Mouse (Mus musculus) testis, adult 2 months (tissue): ENCODE data around the gene Slc34a3. TPM values are rescaled to one million over a fixed set of nuclear protein-coding genes. Genes with fewer than 3 reads are reported as not detected.

Experiments used
- H3K27ac ChIP-seq: fragments of 200-500 bp; 2 replicates; pipeline ENCODE4 v1.5.1; 2012; ENCODE audit warnings: low read depth, low read length; ENCODE audit not compliant: control insufficient read depth, insufficient read depth
- H3K27me3 ChIP-seq: fragments of 200-500 bp; 2 replicates; pipeline ENCODE4 v1.6.1; 2012; ENCODE audit warnings: mild to moderate bottlenecking, low read length, moderate library complexity; ENCODE audit not compliant: control insufficient read depth, insufficient read depth
- H3K36me3 ChIP-seq: fragments of 200-500 bp; 2 replicates; pipeline ENCODE4 v1.6.1; 2012; ENCODE audit warnings: mild to moderate bottlenecking, low read length; ENCODE audit not compliant: control insufficient read depth, insufficient read depth
- H3K4me1 ChIP-seq: fragments of 200-500 bp; 2 replicates; pipeline ENCODE4 v1.6.1; 2012; ENCODE audit warnings: low read length; ENCODE audit not compliant: control insufficient read depth, insufficient read depth
- H3K4me3 ChIP-seq: fragments of 200-500 bp; 2 replicates; pipeline ENCODE4 v1.5.1; 2012; ENCODE audit warnings: low read depth, mild to moderate bottlenecking, low read length, moderate library complexity, mixed read lengths; ENCODE audit not compliant: control insufficient read depth
- CTCF ChIP-seq: fragments of 200-500 bp; IDR thresholded peaks from 2 replicates; pipeline ENCODE4 v1.5.1; 2012; ENCODE audit warnings: low read depth, mild to moderate bottlenecking, inconsistent platforms, low read length, moderate library complexity; ENCODE audit not compliant: control insufficient read depth, insufficient read depth, insufficient replicate concordance
- POLR2A ChIP-seq: fragments of 200-500 bp; IDR thresholded peaks from 2 replicates; pipeline ENCODE4 v1.6.1; 2012; ENCODE audit warnings: low read depth, mild to moderate bottlenecking, inconsistent platforms, low read length, moderate library complexity; ENCODE audit not compliant: control insufficient read depth
- polyA plus RNA-seq: library from polyadenylated mRNA; depleted of rRNA; stranded (reverse); fragments of >200 nt; gene quantifications from 2 replicates; pipeline ENCODE4 v1.2.3, GENCODE M21; 2012; rRNA removed

Gene Slc34a3
- polyA plus RNA-seq, 1 experiment: 0.48 TPM

DNA sequence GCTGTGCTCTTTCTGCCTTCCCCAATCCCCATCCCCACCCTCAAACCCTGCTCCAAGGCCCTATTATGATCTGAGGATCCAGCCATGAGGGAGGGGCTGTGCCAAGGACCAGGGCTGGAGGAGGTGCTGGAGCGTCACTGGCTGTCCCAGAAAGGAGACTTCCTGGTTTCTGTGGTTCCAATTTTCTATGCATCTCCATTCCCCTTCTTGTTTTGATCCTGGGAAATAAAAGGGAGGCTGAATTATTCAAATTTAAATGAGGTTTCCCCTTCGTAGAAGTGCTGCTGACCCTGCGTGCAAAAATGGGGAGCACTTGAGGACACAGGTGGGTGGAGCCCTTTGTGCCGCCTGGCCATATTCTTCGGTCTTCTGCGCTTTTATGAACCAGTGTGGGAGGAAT is 51.5 kb downstream of the Slc34a3 start:
- H3K36me3 ChIP-seq: no peaks in the 10 kb centered on the region
- H3K4me1 ChIP-seq: peaks cover 29% of the 10 kb centered on the region
- TF ChIP-seq POLR2A (no peak), CTCF (no peak)
- no peak overlapping the region for H3K27ac ChIP-seq
- no peak overlapping the region for H3K4me3 ChIP-seq
- no peaks in the 10 kb centered on the region for H3K27me3 ChIP-seq

DNA sequence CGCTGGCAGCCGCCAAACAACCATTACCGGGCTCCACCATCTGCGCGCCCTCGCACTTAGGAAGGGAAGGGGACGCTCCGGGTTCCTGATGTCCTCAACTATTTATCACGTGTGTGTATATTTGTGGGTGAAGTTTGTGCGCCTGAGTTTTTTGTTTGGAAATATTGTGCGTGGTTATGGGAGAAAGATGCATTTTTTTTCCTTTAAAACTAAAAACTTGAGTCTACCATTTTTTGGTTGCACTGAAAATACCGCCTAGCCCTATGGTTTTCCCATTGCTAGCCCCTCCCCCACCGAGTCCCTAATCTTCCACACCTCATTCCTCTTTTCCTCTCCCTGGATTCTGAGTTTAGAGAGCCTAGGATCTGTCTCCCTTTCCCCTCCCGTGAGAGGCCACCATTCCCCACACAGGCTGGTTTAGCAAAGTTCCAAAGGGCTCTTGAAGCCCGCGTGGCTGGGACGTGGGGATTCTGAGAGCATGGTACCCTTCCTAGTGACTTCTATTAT is 52.2 kb downstream of the Slc34a3 start:
- Histone ChIP-seq H3K4me3 (peak overlapping the region; percentile 82), H3K4me1 (peaks cover 29% of the 10 kb centered on the region), H3K27ac (no peak overlapping the region), H3K27me3 (no peaks in the 10 kb centered on the region), H3K36me3 (no peaks in the 10 kb centered on the region)
- TF ChIP-seq CTCF (no peak), POLR2A (no peak)

DNA sequence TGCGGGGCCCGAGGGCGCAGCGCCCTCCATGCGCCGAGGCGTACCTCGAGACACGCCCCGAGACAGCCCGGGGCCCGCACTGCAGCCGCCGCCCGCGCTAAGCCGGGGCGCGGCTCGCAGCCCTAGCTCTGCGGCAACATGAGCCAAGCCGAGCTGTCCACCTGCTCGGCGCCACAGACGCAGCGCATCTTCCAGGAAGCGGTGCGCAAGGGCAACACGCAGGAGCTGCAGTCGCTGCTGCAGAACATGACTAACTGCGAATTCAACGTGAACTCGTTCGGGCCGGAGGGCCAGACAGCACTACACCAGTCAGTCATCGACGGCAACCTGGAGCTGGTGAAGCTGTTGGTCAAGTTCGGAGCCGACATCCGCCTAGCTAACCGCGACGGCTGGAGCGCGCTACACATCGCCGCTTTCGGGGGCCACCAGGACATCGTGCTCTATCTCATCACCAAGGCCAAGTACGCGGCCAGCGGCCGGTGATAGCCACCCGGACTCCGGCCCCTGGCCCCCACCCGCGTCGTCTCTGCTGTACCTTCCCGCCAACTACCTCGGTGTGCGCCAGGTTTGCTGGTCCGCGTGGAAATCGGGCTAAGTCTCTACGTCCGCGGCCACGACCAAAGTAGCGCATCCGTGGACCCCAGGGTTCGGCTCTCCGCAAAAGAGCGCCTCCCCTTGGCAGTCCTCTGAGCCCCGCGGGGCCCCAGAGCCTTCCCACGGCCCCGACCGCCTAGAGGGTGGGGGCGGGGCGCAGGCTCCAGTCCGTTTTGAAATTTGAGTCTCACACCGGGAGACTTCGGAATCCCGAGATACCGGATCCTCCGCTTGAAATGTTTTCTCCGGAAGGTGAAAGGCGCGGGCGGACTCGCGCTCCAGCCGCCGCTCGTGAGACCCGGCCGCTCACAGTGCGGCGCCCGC is 52.9 kb downstream of the Slc34a3 start:
- Histone ChIP-seq H3K4me3 (peak overlapping the region; percentile 82), H3K27me3 (no peaks in the 10 kb centered on the region), H3K36me3 (no peaks in the 10 kb centered on the region), H3K4me1 (peaks cover 26% of the 10 kb centered on the region), H3K27ac (peak overlapping the region; percentile 39)
- TF ChIP-seq CTCF: no peak
- 0 out of 2 replicates have a peak, but pooled peaks have one; percentile 11 for TF ChIP-seq POLR2A

DNA sequence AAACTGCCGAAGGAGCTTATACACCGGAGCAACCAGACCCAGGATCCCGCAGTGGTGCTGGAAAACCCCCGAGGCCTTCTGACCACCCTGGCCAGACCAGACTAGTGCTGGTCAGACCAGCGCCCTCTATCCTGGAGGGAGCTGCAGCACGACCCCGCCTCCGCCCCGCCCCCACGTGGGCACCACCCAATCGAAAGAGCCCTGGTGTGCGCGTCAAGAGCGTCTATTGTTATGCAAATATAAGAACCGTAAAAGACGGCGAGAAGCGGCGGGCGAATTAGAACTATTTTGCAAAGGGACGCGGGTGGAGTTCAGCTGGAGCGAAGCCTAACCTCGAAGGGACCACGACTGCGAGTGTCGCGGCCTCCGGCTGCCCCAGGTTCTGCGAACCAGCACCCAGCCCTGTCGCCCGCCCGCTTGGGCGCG is 53.7 kb downstream of the Slc34a3 start, which contains the start of gene Nrarp:
Nrarp (plus strand) TSS at position 281 of the 426 bp plus-strand sequence.
- Histone ChIP-seq H3K27me3 (no peaks in the 10 kb centered on the region), H3K27ac (peak within 1 kb of the TSS; percentile 39), H3K4me3 (peak within 1 kb of the TSS; percentile 82), H3K36me3 (no peaks in the 10 kb centered on the region), H3K4me1 (peaks cover 20% of the 10 kb centered on the region)
- TF ChIP-seq POLR2A (no peak; the same call in 1 of the 2 replicates), CTCF (no peak)

DNA sequence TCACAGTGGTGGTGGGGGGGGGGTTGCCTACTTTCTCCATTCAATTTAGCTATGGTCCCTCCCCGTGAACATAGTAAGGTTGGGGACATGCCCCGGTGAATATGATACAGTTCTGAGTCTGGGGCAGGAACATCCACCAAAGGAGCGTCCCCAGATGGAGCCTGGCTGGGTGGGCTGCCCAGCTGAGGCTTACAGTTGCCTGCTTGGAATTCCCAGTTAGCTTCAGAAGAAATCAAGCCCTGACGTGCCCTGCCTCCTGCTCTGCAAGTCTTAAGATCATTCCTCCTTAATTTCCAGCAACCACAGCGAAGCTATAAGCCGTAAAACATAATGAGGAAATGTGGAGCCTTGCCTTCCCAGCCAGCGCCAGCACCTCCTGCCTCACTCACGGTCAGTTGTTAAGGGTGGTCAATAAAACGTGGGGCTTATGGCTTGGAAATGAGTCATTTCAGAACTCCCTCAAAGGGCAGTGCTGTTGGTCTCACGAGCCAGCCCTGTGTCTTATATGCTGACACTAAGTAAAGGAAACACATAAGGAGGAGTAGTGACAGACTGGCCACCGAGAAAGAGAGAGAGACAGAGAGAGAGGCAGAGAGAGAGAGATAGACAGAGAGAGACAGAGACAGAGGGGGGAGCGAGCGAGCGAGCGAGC is 54.5 kb downstream of the Slc34a3 start:
- H3K36me3 ChIP-seq: no peaks in the 10 kb centered on the region
- TF ChIP-seq CTCF: no peak
- no peak for TF ChIP-seq POLR2A
- no peak overlapping the region for H3K27ac ChIP-seq
- H3K4me3 ChIP-seq: peak overlapping the region; percentile 82; the same call in 1 of the 2 replicates
- peaks cover 17% of the 10 kb centered on the region for H3K4me1 ChIP-seq
- H3K27me3 ChIP-seq: no peaks in the 10 kb centered on the region

Other genes with a start within 250 kb of the Slc34a3 start
- gene Nsmf, start 180.0 kb downstream of the Slc34a3 start, polyA plus RNA-seq: 69.1 and 78.2 TPM in 2 replicates
- 0.48 TPM in 2 replicates for gene Entpd8, start 154.1 kb downstream of the Slc34a3 start, polyA plus RNA-seq
- gene Noxa1, start 139.2 kb downstream of the Slc34a3 start, polyA plus RNA-seq: 0.14 and 0.25 TPM in 2 replicates
- 3.8 and 4.0 TPM in 2 replicates for gene Nrarp, start 53.6 kb downstream of the Slc34a3 start, polyA plus RNA-seq
- 0.98 and 1.3 TPM in 2 replicates for gene Tor4a, start 37.5 kb downstream of the Slc34a3 start, polyA plus RNA-seq
- gene Nelfb, start 22.9 kb downstream of the Slc34a3 start, polyA plus RNA-seq: 20.7 and 24.9 TPM in 2 replicates
- gene Stpg3, start 19.7 kb downstream of the Slc34a3 start, polyA plus RNA-seq: 244 and 247 TPM in 2 replicates
- gene Fam166a, start 15.6 kb downstream of the Slc34a3 start, polyA plus RNA-seq: 552 and 576 TPM in 2 replicates
- gene Tubb4b, start 9.7 kb downstream of the Slc34a3 start, polyA plus RNA-seq: 2,564 and 2,638 TPM in 2 replicates
- 0.05 TPM in 1 of 2 replicates, not detected in the other for gene Rnf224, start 2.4 kb upstream of the Slc34a3 start, polyA plus RNA-seq
- gene Rnf208, start 7.9 kb upstream of the Slc34a3 start, polyA plus RNA-seq: 7.4 and 8.1 TPM in 2 replicates
- gene Cysrt1, start 8.1 kb upstream of the Slc34a3 start, polyA plus RNA-seq: 0.12 and 0.31 TPM in 2 replicates
- gene AL732309.1, start 12.5 kb upstream of the Slc34a3 start, polyA plus RNA-seq: 7.0 and 7.9 TPM in 2 replicates
- 63.3 and 69.3 TPM in 2 replicates for gene Tmem203, start 21.1 kb upstream of the Slc34a3 start, polyA plus RNA-seq
- gene Tprn, start 28.3 kb upstream of the Slc34a3 start, polyA plus RNA-seq: 357 and 363 TPM in 2 replicates
- gene Ssna1, start 38.1 kb upstream of the Slc34a3 start, polyA plus RNA-seq: 54.9 and 64.2 TPM in 2 replicates
- 29.3 and 32.3 TPM in 2 replicates for gene Anapc2, start 38.1 kb upstream of the Slc34a3 start, polyA plus RNA-seq
- 830 and 870 TPM in 2 replicates for gene Tmem210, start 53.8 kb upstream of the Slc34a3 start, polyA plus RNA-seq
- 3.5 and 4.3 TPM in 2 replicates for gene Lrrc26, start 55.6 kb upstream of the Slc34a3 start, polyA plus RNA-seq
- 0.38 and 0.75 TPM in 2 replicates for gene Grin1, start 84.8 kb upstream of the Slc34a3 start, polyA plus RNA-seq
- 25.4 and 29.3 TPM in 2 replicates for gene Man1b1, start 98.0 kb upstream of the Slc34a3 start, polyA plus RNA-seq
- gene Dpp7, start 122.0 kb upstream of the Slc34a3 start, polyA plus RNA-seq: 4.0 and 5.0 TPM in 2 replicates
- gene Uap1l1, start 131.3 kb upstream of the Slc34a3 start, polyA plus RNA-seq: 1.7 and 2.2 TPM in 2 replicates
- 1.1 and 1.3 TPM in 2 replicates for gene Sapcd2, start 138.0 kb upstream of the Slc34a3 start, polyA plus RNA-seq
- gene Entpd2, start 161.5 kb upstream of the Slc34a3 start, polyA plus RNA-seq: 6.2 and 6.5 TPM in 2 replicates
- gene Npdc1, start 165.0 kb upstream of the Slc34a3 start, polyA plus RNA-seq: 13.6 and 15.9 TPM in 2 replicates
- 0.10 TPM in 1 of 2 replicates, not detected in the other for gene Fut7, start 188.9 kb upstream of the Slc34a3 start, polyA plus RNA-seq
- gene Abca2, start 194.3 kb upstream of the Slc34a3 start, polyA plus RNA-seq: 17.3 and 18.3 TPM in 2 replicates
- gene Clic3, start 222.5 kb upstream of the Slc34a3 start, polyA plus RNA-seq: 0.78 and 11.8 TPM in 2 replicates
- 34.3 and 35.8 TPM in 2 replicates for gene Paxx, start 226.7 kb upstream of the Slc34a3 start, polyA plus RNA-seq
- 311 and 369 TPM in 2 replicates for gene Ptgds, start 235.7 kb upstream of the Slc34a3 start, polyA plus RNA-seq